Mouse (Mus musculus): ENCODE measurements around the gene Nfib. TPM values are rescaled to one million over a fixed set of nuclear protein-coding genes. Genes with fewer than 3 reads are reported as not detected.

Gene Nfib
- polyA plus RNA-seq, 1 experiment from 2014 or later, result 59.0 TPM

DNA sequence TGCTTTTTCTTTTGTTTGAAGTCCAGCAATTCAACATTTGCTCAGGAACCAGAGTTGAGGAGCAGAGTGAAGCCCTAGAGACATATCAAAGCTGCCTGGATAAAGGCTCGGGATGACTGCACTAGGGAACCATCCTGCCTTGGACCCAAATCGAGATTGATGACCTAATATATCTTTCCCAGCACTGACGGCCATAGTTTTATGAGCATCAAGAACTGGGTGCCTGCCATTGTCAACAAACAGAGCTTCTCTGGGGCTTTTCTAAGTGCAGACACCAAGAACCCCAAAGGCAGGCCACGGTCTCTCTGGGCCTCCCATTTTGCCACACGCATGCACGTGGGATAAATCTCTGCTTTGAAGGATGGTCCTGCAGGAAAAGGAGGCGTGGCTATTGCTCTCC is 153.3 kb downstream of the Nfib start:
- H3K9me3 ChIP-seq (replicated peaks; ENCODE audit: control insufficient read depth, low read length), result no peaks in the 10 kb centered on the region
- WGBS (ENCODE audit: insufficient replicate concordance), result 63% methylated on average over 7 of the region's 7 CpGs
- H3K27me3 ChIP-seq (ENCODE audit: control insufficient read depth, insufficient read depth, low read length), result no peaks in the 10 kb centered on the region
- H3K4me2 ChIP-seq, result no peak overlapping the region
- H3K4me1 ChIP-seq (ENCODE audit: control insufficient read depth, insufficient read depth, low read length), result no peaks in the 10 kb centered on the region
- no peak overlapping the region for H3K27ac ChIP-seq (ENCODE audit: low read depth, low read length)
- no peak overlapping the region for H3K9ac ChIP-seq (ENCODE audit: low read depth, low read length)
- no peaks in the 10 kb centered on the region for H3K36me3 ChIP-seq (ENCODE audit: control insufficient read depth, insufficient read depth, low read length)
- H3K4me3 ChIP-seq (ENCODE audit: low read depth, low read length), result no peak overlapping the region
- ATAC-seq (replicated peaks; ENCODE audit: insufficient number of reproducible peaks, low FRiP score, low TSS enrichment), result no peak

DNA sequence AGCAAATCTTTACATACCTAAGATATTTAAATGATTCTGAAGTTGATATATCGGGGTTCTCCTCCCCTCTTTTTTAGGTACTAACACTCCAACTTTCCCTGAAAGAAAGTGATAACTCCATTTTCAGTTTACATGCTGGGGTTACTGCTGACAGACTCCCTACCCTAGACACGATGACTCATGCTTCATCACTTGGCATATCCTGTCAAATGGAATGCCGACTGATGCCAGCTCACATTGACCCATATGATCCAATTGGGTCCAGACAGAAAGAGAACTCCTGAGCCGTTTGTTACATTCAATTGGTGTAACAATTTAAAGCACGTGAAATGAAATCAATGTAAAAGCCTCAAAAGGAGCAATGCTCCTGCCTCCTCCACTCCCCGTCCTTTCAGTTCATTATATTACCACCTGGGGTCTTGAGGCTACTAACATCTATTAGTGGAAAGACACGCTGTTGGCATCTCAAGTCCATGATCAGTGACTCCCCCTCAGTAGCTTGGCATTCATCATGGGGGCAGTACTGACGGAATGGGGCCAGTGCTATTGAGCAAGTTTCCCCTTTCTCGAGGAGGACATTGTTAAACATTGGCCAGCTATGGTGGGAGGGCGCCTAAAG is 155.7 kb downstream of the Nfib start:
- 77% methylated on average over 10 of the region's 10 CpGs for WGBS (ENCODE audit: insufficient replicate concordance)
- Histone ChIP-seq H3K4me3 (ENCODE audit: low read depth, low read length) (no peak overlapping the region), H3K4me1 (ENCODE audit: control insufficient read depth, insufficient read depth, low read length) (no peaks in the 10 kb centered on the region), H3K9ac (ENCODE audit: low read depth, low read length) (no peak overlapping the region), H3K4me2 (no peak overlapping the region), H3K9me3 (replicated peaks; ENCODE audit: control insufficient read depth, low read length) (no peaks in the 10 kb centered on the region), H3K27ac (ENCODE audit: low read depth, low read length) (no peak overlapping the region), H3K27me3 (ENCODE audit: control insufficient read depth, insufficient read depth, low read length) (no peaks in the 10 kb centered on the region), H3K36me3 (ENCODE audit: control insufficient read depth, insufficient read depth, low read length) (no peaks in the 10 kb centered on the region)
- ATAC-seq (replicated peaks; ENCODE audit: insufficient number of reproducible peaks, low FRiP score, low TSS enrichment), result no peak

DNA sequence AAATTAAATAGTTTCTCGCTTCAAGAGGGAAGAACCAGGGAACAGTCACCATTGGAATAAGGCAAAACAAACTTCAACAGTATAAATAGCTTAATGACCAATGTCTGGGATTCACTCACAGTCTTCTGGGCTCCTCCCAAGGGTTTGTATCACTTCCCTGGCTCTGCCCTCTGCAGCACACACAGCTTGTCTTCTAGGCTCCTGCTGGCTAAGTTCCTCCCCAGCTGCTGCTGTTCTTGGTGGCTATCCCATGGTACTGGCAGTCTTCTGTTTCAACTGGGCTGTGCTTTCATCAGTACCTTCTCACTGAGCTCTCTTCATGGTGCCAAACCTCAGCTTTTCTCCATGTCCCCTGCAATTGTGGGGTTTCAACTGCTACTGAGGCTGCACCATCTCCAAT is 157.3 kb downstream of the Nfib start:
- Histone ChIP-seq H3K36me3 (ENCODE audit: control insufficient read depth, insufficient read depth, low read length) (no peaks in the 10 kb centered on the region), H3K4me1 (ENCODE audit: control insufficient read depth, insufficient read depth, low read length) (0 out of 2 replicates have a peak, but pooled peaks cover 1% of the 10 kb centered on the region), H3K27ac (ENCODE audit: low read depth, low read length) (no peak overlapping the region), H3K4me2 (no peak overlapping the region), H3K9ac (ENCODE audit: low read depth, low read length) (no peak overlapping the region), H3K4me3 (ENCODE audit: low read depth, low read length) (no peak overlapping the region), H3K9me3 (replicated peaks; ENCODE audit: control insufficient read depth, low read length) (no peaks in the 10 kb centered on the region), H3K27me3 (ENCODE audit: control insufficient read depth, insufficient read depth, low read length) (no peaks in the 10 kb centered on the region)
- WGBS (ENCODE audit: insufficient replicate concordance), result 75% methylated on average over 1 of the region's 1 CpGs
- no peak for ATAC-seq (replicated peaks; ENCODE audit: insufficient number of reproducible peaks, low FRiP score, low TSS enrichment)

DNA sequence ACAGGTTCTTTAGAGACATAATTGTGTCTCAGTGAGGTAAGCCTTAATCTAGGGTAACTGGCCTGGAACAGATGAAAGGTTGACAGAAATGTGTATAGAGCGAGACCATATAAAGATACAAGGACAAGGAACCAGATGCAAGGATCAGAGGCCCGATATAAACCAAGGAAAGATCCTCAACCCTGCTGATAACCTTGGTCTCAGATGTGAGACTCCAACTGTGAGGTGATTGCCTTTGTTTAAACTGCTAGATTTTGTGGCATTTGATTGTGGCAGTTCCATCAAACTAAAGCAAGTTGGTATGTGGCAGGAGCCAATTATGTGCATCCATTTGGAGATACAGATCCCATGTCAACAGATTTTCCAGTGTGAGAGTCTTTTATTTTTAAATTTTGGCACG is 161.6 kb downstream of the Nfib start:
- no peak for ATAC-seq (replicated peaks; ENCODE audit: insufficient number of reproducible peaks, low FRiP score, low TSS enrichment)
- 62% methylated on average over 3 of the region's 3 CpGs for WGBS (ENCODE audit: insufficient replicate concordance)
- no peaks in the 10 kb centered on the region for H3K27me3 ChIP-seq (ENCODE audit: control insufficient read depth, insufficient read depth, low read length)
- no peak overlapping the region for H3K4me3 ChIP-seq (ENCODE audit: low read depth, low read length)
- no peaks in the 10 kb centered on the region for H3K36me3 ChIP-seq (ENCODE audit: control insufficient read depth, insufficient read depth, low read length)
- H3K4me2 ChIP-seq, result no peak overlapping the region
- no peak overlapping the region for H3K9ac ChIP-seq (ENCODE audit: low read depth, low read length)
- H3K9me3 ChIP-seq (replicated peaks; ENCODE audit: control insufficient read depth, low read length), result no peaks in the 10 kb centered on the region
- H3K27ac ChIP-seq (ENCODE audit: low read depth, low read length), result no peak overlapping the region
- H3K4me1 ChIP-seq (ENCODE audit: control insufficient read depth, insufficient read depth, low read length), result peaks cover 9% of the 10 kb centered on the region; the same call in 1 of the 2 replicates

DNA sequence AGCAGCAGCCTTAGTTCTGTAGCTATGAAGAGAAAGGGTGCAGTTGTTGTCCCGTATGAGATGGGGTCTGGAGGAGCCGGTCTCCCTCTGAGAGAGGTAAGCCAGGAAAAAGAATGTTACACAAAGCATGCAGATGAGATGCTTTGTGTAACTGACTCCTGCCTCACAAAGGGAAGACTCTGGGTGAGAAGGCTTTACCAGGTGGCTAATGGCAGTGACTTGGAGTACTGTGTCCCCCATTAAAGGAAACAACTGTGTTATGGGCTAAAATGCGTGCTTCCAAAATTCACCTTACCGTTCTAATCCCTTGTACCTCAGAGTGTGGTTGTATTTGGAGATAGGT is 162.2 kb downstream of the Nfib start:
- Histone ChIP-seq H3K9me3 (replicated peaks; ENCODE audit: control insufficient read depth, low read length) (no peaks in the 10 kb centered on the region), H3K4me3 (ENCODE audit: low read depth, low read length) (no peak overlapping the region), H3K36me3 (ENCODE audit: control insufficient read depth, insufficient read depth, low read length) (no peaks in the 10 kb centered on the region), H3K27ac (ENCODE audit: low read depth, low read length) (no peak overlapping the region), H3K9ac (ENCODE audit: low read depth, low read length) (no peak overlapping the region), H3K4me1 (ENCODE audit: control insufficient read depth, insufficient read depth, low read length) (peaks cover 9% of the 10 kb centered on the region; the same call in 1 of the 2 replicates), H3K4me2 (no peak overlapping the region), H3K27me3 (ENCODE audit: control insufficient read depth, insufficient read depth, low read length) (no peaks in the 10 kb centered on the region)
- ATAC-seq (replicated peaks; ENCODE audit: insufficient number of reproducible peaks, low FRiP score, low TSS enrichment), result no peak
- WGBS (ENCODE audit: insufficient replicate concordance), result 64% methylated on average over 4 of the region's 4 CpGs

DNA sequence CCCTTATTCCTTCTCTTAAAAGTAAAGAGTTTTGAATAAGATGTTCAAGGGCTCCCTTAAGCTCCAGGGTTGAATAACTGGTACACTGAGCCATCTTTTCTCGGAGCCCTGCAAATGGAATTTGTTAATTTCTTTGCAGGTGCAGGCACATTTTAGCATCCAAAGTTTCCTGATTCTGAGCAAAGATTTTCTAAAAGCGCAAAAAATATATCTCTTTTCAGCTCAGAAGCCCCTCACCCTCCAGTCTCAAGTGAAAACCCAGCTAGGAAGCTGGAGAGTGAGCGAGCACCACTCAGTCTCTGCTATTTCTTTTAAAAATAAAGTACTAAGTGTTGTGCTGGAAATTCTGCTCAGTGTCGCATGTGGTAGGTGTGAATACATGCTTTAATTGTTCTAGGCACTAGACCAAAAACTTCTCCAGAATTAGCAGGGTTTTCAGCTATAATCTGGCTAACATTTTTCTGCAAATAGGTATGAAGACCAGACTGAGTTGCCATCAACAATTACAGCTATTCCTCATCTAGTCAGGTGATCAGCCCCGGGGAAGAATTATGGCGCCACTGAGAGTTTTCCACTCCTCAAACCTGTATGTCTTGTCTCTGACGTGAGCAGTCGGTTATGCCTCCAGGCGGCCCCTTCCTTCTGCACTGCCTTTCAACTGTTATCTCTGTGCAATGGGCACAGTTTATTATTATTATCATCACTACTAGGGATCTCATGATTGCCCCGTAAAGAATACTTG is 162.7 kb downstream of the Nfib start:
- Histone ChIP-seq H3K36me3 (ENCODE audit: control insufficient read depth, insufficient read depth, low read length) (no peaks in the 10 kb centered on the region), H3K9me3 (replicated peaks; ENCODE audit: control insufficient read depth, low read length) (no peaks in the 10 kb centered on the region), H3K27ac (ENCODE audit: low read depth, low read length) (no peak overlapping the region), H3K4me3 (ENCODE audit: low read depth, low read length) (no peak overlapping the region), H3K9ac (ENCODE audit: low read depth, low read length) (no peak overlapping the region), H3K27me3 (ENCODE audit: control insufficient read depth, insufficient read depth, low read length) (no peaks in the 10 kb centered on the region), H3K4me2 (no peak overlapping the region), H3K4me1 (ENCODE audit: control insufficient read depth, insufficient read depth, low read length) (peaks cover 9% of the 10 kb centered on the region; the same call in 1 of the 2 replicates)
- 60% methylated on average over 10 of the region's 10 CpGs for WGBS (ENCODE audit: insufficient replicate concordance)
- ATAC-seq (replicated peaks; ENCODE audit: insufficient number of reproducible peaks, low FRiP score, low TSS enrichment), result no peak

DNA sequence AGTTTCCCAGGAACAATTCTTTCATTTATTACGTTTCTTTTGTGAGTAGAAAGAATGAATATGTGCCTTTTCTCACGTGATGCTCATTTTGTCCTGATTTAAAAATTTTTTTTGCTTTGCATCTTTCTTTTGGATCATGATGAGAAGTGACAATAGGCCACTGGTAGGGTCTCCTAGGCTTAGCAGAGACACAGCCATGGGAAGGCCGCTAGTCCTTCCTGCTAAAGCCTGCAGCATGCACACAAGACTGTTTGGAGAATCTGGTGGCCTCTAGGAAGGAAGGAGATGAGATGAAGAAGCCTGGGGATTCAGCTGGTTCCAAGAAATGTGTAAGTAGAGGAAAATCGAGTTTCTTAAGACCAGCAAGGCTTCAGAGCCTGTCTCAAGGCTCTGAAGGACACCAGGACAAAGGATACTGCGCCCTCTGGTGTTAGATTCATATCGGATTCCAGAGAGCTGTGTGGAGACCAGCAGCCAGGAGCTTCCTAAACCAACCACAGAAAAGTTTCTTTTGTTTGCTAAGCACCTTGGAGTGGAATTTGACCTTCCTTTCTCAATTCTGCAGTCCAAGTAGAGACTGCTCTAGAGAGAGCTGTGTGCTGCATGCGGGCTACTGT is 163.5 kb downstream of the Nfib start:
- WGBS (ENCODE audit: insufficient replicate concordance), result 32% methylated on average over 7 of the region's 7 CpGs
- Histone ChIP-seq H3K27me3 (ENCODE audit: control insufficient read depth, insufficient read depth, low read length) (no peaks in the 10 kb centered on the region), H3K4me2 (no peak overlapping the region), H3K4me3 (ENCODE audit: low read depth, low read length) (no peak overlapping the region), H3K27ac (ENCODE audit: low read depth, low read length) (no peak overlapping the region), H3K9me3 (replicated peaks; ENCODE audit: control insufficient read depth, low read length) (no peaks in the 10 kb centered on the region), H3K36me3 (ENCODE audit: control insufficient read depth, insufficient read depth, low read length) (no peaks in the 10 kb centered on the region), H3K4me1 (ENCODE audit: control insufficient read depth, insufficient read depth, low read length) (peaks cover 13% of the 10 kb centered on the region), H3K9ac (ENCODE audit: low read depth, low read length) (no peak overlapping the region)
- no peak; the same call in 1 of the 2 replicates for ATAC-seq (replicated peaks; ENCODE audit: insufficient number of reproducible peaks, low FRiP score, low TSS enrichment)

DNA sequence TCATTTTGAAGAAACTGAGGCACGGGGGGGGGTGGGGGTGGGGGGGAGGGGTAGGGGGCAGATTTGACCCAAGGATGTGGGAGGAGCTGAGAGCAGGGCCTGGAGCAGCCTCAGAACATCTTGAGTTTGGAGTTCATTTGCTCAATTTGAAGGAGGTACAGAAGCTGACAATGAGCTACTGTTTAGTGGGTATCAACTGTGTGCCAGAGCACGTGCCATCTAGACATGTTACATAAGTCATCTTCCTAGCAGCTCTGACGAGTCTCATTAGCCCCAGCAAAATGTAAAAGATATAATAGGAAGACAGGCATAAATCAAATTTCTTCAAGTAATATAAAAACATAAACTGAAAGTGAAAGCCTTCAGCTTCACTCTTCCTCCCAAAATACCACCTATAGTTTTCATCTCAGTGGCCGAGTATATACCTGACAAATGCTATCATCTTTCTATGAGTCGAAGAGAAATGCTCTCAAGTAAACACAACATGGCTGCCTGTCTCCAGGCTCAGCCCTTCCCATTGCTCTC is 165.0 kb downstream of the Nfib start:
- H3K4me2 ChIP-seq, result no peak overlapping the region
- no peak overlapping the region for H3K4me3 ChIP-seq (ENCODE audit: low read depth, low read length)
- peaks cover 2% of the 10 kb centered on the region; the same call in 1 of the 2 replicates for H3K27me3 ChIP-seq (ENCODE audit: control insufficient read depth, insufficient read depth, low read length)
- peaks cover 24% of the 10 kb centered on the region for H3K4me1 ChIP-seq (ENCODE audit: control insufficient read depth, insufficient read depth, low read length)
- no peaks in the 10 kb centered on the region for H3K9me3 ChIP-seq (replicated peaks; ENCODE audit: control insufficient read depth, low read length)
- WGBS (ENCODE audit: insufficient replicate concordance), result 63% methylated on average over 5 of the region's 5 CpGs
- no peak overlapping the region for H3K9ac ChIP-seq (ENCODE audit: low read depth, low read length)
- no peaks in the 10 kb centered on the region for H3K36me3 ChIP-seq (ENCODE audit: control insufficient read depth, insufficient read depth, low read length)
- H3K27ac ChIP-seq (ENCODE audit: low read depth, low read length), result no peak overlapping the region
- ATAC-seq (replicated peaks; ENCODE audit: insufficient number of reproducible peaks, low FRiP score, low TSS enrichment), result no peak
